Mouse (Mus musculus) liver, embryonic 11.5 days (tissue): ENCODE measurements around the gene Efna4. TPM values are rescaled to one million over a fixed set of nuclear protein-coding genes. Genes with fewer than 3 reads are reported as not detected.

Source experiments
- ATAC-seq: fragments of 200-750 bp; cut with Nextera tagmentation; replicated peaks from 2 replicates; pipeline ENCODE4 v1.8.0; 2017; ENCODE audit warnings: moderate number of reproducible peaks, mild to moderate bottlenecking, moderate TSS enrichment, moderate library complexity; ENCODE audit not compliant: low FRiP score
- DNase-seq: peaks from one replicate; pipeline ENCODE4 v3.0.0-alpha.2; 2017; ENCODE audit warnings: low spot score
- H3K27ac ChIP-seq: fragments of 300-500 bp; sonication (generic); 2 replicates; pipeline ENCODE4 v1.5.1; 2014; ENCODE audit warnings: mild to moderate bottlenecking, low read depth, low read length, control low read depth
- H3K27me3 ChIP-seq: fragments of 300-500 bp; sonication (generic); replicated peaks from 2 replicates; pipeline ENCODE4 v1.6.1; 2014; ENCODE audit warnings: low read length, mixed read lengths; ENCODE audit not compliant: control insufficient read depth, insufficient read depth
- H3K36me3 ChIP-seq: fragments of 300-500 bp; sonication (generic); 2 replicates; pipeline ENCODE4 v1.6.1; 2014; ENCODE audit warnings: mild to moderate bottlenecking, low read length, moderate library complexity, mixed read lengths; ENCODE audit not compliant: control insufficient read depth, insufficient read depth
- H3K4me1 ChIP-seq: fragments of 300-500 bp; sonication (generic); replicated peaks from 2 replicates; pipeline ENCODE4 v1.6.1; 2014; ENCODE audit warnings: low read length, mixed read lengths; ENCODE audit not compliant: control insufficient read depth, insufficient read depth
- H3K4me2 ChIP-seq: fragments of 300-500 bp; sonication (generic); 2 replicates; pipeline ENCODE4 v1.6.1; 2014; ENCODE audit warnings: mild to moderate bottlenecking, control low read depth, moderate library complexity
- H3K4me3 ChIP-seq: fragments of 300-500 bp; sonication (generic); 2 replicates; pipeline ENCODE4 v1.5.1; 2014; ENCODE audit warnings: low read depth, low read length, control low read depth
- H3K9ac ChIP-seq: fragments of 300-500 bp; sonication (generic); 2 replicates; pipeline ENCODE4 v1.6.1; 2014; ENCODE audit warnings: low read depth, low read length, control low read depth
- H3K9me3 ChIP-seq: fragments of 300-500 bp; sonication (generic); 2 replicates; pipeline ENCODE4 v1.6.1; 2016; ENCODE audit warnings: low read length, inconsistent platforms, mixed read lengths; ENCODE audit not compliant: control insufficient read depth
- WGBS: fragments of 180-500 bp; shearing (Covaris S2); extraction: QIAGEN DNeasy Blood & Tissue Kit; methylation state at CpG from one replicate; pipeline ENCODE4 v1.1.7; 2014; 5-methylcytosine and 5-hydroxymethylcytosine counted together
- polyA plus RNA-seq: library from polyadenylated mRNA; unstranded; fragments of >200 nt; fragmentation: Nextera tagmentation; extraction: Ambion mirVana; gene quantifications from 2 replicates; pipeline ENCODE4 v1.2.1, GENCODE M21; 2014

Gene Efna4
- polyA plus RNA-seq, 1 experiment from 2014 or later: 6.9 TPM

- 12% methylated on average over 11 of the region's 11 CpGs for WGBS
These were observed 2.6 kb upstream of the Efna4 start for GRCm38 (mm10) chr3:89340465-89340864.

GRCm38 (mm10) chr3:89339416-89339815 lies 1.6 kb upstream of the Efna4 start:
- Histone ChIP-seq H3K9me3 (no peaks in the 10 kb centered on the region), H3K36me3 (no peaks in the 10 kb centered on the region; the same call in 1 of the 2 replicates), H3K27ac (no peak overlapping the region; the same call in 1 of the 2 replicates), H3K27me3 (peaks cover 5% of the 10 kb centered on the region; the same call in 1 of the 2 replicates), H3K9ac (no peak overlapping the region), H3K4me3 (0 out of 2 replicates have a peak overlapping the region, but pooled peaks have one; percentile 1), H3K4me2 (no peak overlapping the region), H3K4me1 (peaks cover 27% of the 10 kb centered on the region)
- 30% methylated on average over 8 of the region's 8 CpGs for WGBS
- peak; percentile 74 for DNase-seq
- no peak for ATAC-seq

More at GRCm38 (mm10) chr3:89340465-89340864, 2.6 kb upstream of the Efna4 start:
- no peaks in the 10 kb centered on the region; the same call in 1 of the 2 replicates for H3K36me3 ChIP-seq
- peak; percentile 27; the same call in 1 of the 2 replicates for ATAC-seq
- peaks cover 27% of the 10 kb centered on the region for H3K4me1 ChIP-seq
- no peaks in the 10 kb centered on the region for H3K9me3 ChIP-seq
- H3K27me3 ChIP-seq: peaks cover 5% of the 10 kb centered on the region; the same call in 1 of the 2 replicates
- DNase-seq: peak; percentile 76
- no peak overlapping the region for H3K9ac ChIP-seq
- no peak overlapping the region for H3K27ac ChIP-seq
- H3K4me2 ChIP-seq: peak overlapping the region; percentile 51
- H3K4me3 ChIP-seq: peak overlapping the region; percentile 28

GRCm38 (mm10) chr3:89337062-89337720 lies 637 bp downstream of the Efna4 start:
- Histone ChIP-seq H3K36me3 (peaks cover 6% of the 10 kb centered on the region; the same call in 1 of the 2 replicates), H3K27me3 (peaks cover 15% of the 10 kb centered on the region), H3K9ac (peak overlapping the region; percentile 64), H3K9me3 (no peaks in the 10 kb centered on the region), H3K4me1 (peaks cover 27% of the 10 kb centered on the region), H3K27ac (peak overlapping the region; percentile 68), H3K4me3 (peak overlapping the region; percentile 67), H3K4me2 (peak overlapping the region; percentile 82)
- DNase-seq: no peak
- ATAC-seq: no peak
- 3% methylated on average over 21 of the region's 21 CpGs for WGBS

GRCm38 (mm10) chr3:89336529-89336928 lies 1.3 kb downstream of the Efna4 start:
- ATAC-seq: no peak
- Histone ChIP-seq H3K4me1 (peaks cover 27% of the 10 kb centered on the region), H3K9me3 (no peaks in the 10 kb centered on the region), H3K27me3 (peaks cover 19% of the 10 kb centered on the region), H3K27ac (no peak overlapping the region), H3K4me3 (peak overlapping the region; percentile 67), H3K4me2 (peak overlapping the region; percentile 82), H3K36me3 (peaks cover 6% of the 10 kb centered on the region; the same call in 1 of the 2 replicates), H3K9ac (no peak overlapping the region)
- DNase-seq: no peak
- 23% methylated on average over 6 of the region's 6 CpGs for WGBS

GRCm38 (mm10) chr3:89333053-89333452 lies 4.8 kb downstream of the Efna4 start:
- Histone ChIP-seq H3K27ac (no peak overlapping the region), H3K36me3 (peaks cover 6% of the 10 kb centered on the region; the same call in 1 of the 2 replicates), H3K4me3 (no peak overlapping the region), H3K27me3 (peaks cover 27% of the 10 kb centered on the region), H3K4me1 (peaks cover 11% of the 10 kb centered on the region), H3K4me2 (no peak overlapping the region), H3K9ac (no peak overlapping the region), H3K9me3 (no peaks in the 10 kb centered on the region)
- ATAC-seq: no peak
- 78% methylated on average over 11 of the region's 11 CpGs for WGBS
- no peak for DNase-seq

GRCm38 (mm10) chr3:89332476-89332875 lies 5.4 kb downstream of the Efna4 start:
- WGBS: 61% methylated on average over 12 of the region's 12 CpGs
- Histone ChIP-seq H3K9ac (no peak overlapping the region), H3K4me3 (no peak overlapping the region), H3K36me3 (peaks cover 6% of the 10 kb centered on the region; the same call in 1 of the 2 replicates), H3K9me3 (no peaks in the 10 kb centered on the region), H3K4me1 (peaks cover 10% of the 10 kb centered on the region), H3K27me3 (peaks cover 32% of the 10 kb centered on the region), H3K4me2 (no peak overlapping the region), H3K27ac (no peak overlapping the region)
- ATAC-seq (no peak), DNase-seq (no peak)

- peaks cover 37% of the 10 kb centered on the region for H3K27me3 ChIP-seq
- no peak overlapping the region for H3K4me3 ChIP-seq
- no peak overlapping the region for H3K9ac ChIP-seq
- H3K36me3 ChIP-seq: peaks cover 6% of the 10 kb centered on the region; the same call in 1 of the 2 replicates
- no peaks in the 10 kb centered on the region for H3K9me3 ChIP-seq
- no peak for DNase-seq
- ATAC-seq: no peak
- H3K4me2 ChIP-seq: no peak overlapping the region
- WGBS: 61% methylated on average over 10 of the region's 10 CpGs
- H3K27ac ChIP-seq: no peak overlapping the region
- H3K4me1 ChIP-seq: peaks cover 7% of the 10 kb centered on the region
These were observed 5.8 kb downstream of the Efna4 start for GRCm38 (mm10) chr3:89332013-89332412.

- H3K27me3 ChIP-seq: peaks cover 39% of the 10 kb centered on the region
- peaks cover 3% of the 10 kb centered on the region for H3K4me1 ChIP-seq
- H3K9me3 ChIP-seq: no peaks in the 10 kb centered on the region
- DNase-seq (no peak), ATAC-seq (no peak)
- H3K36me3 ChIP-seq: peaks cover 6% of the 10 kb centered on the region; the same call in 1 of the 2 replicates
- no peak overlapping the region for H3K27ac ChIP-seq
- WGBS: 63% methylated on average over 13 of the region's 13 CpGs
- no peak overlapping the region for H3K4me3 ChIP-seq
- no peak overlapping the region for H3K4me2 ChIP-seq
- H3K9ac ChIP-seq: no peak overlapping the region
These were observed 6.3 kb downstream of the Efna4 start for GRCm38 (mm10) chr3:89331561-89331960.

GRCm38 (mm10) chr3:89330948-89331347 lies 6.9 kb downstream of the Efna4 start:
- no peak overlapping the region for H3K4me2 ChIP-seq
- H3K4me1 ChIP-seq: no peaks in the 10 kb centered on the region
- H3K36me3 ChIP-seq: peaks cover 6% of the 10 kb centered on the region; the same call in 1 of the 2 replicates
- H3K4me3 ChIP-seq: no peak overlapping the region
- H3K27ac ChIP-seq: no peak overlapping the region
- no peak overlapping the region for H3K9ac ChIP-seq
- H3K9me3 ChIP-seq: no peaks in the 10 kb centered on the region
- WGBS: 22% methylated on average over 10 of the region's 10 CpGs
- peaks cover 39% of the 10 kb centered on the region for H3K27me3 ChIP-seq
- no peak for ATAC-seq
- no peak for DNase-seq
